23 mouse cellular contexts compared by ENCODE assay signal in genomic region chrX:145602085-145602484, GRCm38 (mm10).
DNase-seq lines count a peak whose midpoint lies in the region; ATAC-seq lines count a peak whose summit lies in the region.
"Had no signal": no experiment of that assay in that cellular context is flagged by ENCODE, and none has a peak within 500 bp of the region (broad histone marks: within the 10 kb centered on the region; RNA-seq: fewer than 3 reads in every experiment).

No protein-coding gene starts in this region.

- H3K4me3 ChIP-seq in kidney, embryonic 15.5 days (replicated peaks) = no peak overlapping the region
- H3K4me3 ChIP-seq in intestine, embryonic 16.5 days (ENCODE audit: low read length) = no peak overlapping the region

- H3K36me3 ChIP-seq in kidney, embryonic 15.5 days = no peaks in the 10 kb centered on the region
- no peaks in the 10 kb centered on the region for H3K36me3 ChIP-seq in intestine, embryonic 16.5 days (ENCODE audit: control insufficient read depth, insufficient read depth, low read length)
- H3K36me3 ChIP-seq: G1E had no signal

- no peak overlapping the region for H3K9ac ChIP-seq in kidney, embryonic 15.5 days
- H3K9ac ChIP-seq in intestine, embryonic 16.5 days (ENCODE audit: low read depth, low read length) = no peak overlapping the region

- no peaks in the 10 kb centered on the region for H3K27me3 ChIP-seq in kidney, embryonic 15.5 days
- no peaks in the 10 kb centered on the region for H3K27me3 ChIP-seq in intestine, embryonic 16.5 days (replicated peaks; ENCODE audit: control insufficient read depth, insufficient read depth, low read length)
- H3K27me3 ChIP-seq: CH12.LX had no signal

- 86% methylated on average over 10 of the region's 10 CpGs for WGBS in kidney, embryonic 15.5 days
- 90% methylated on average over 10 of the region's 10 CpGs for WGBS in intestine, embryonic 16.5 days

- no peaks in the 10 kb centered on the region for H3K4me1 ChIP-seq in kidney, embryonic 15.5 days
- no peaks in the 10 kb centered on the region for H3K4me1 ChIP-seq in intestine, embryonic 16.5 days (ENCODE audit: control insufficient read depth, insufficient read depth, low read length)

- no peak overlapping the region for H3K4me2 ChIP-seq in kidney, embryonic 15.5 days
- no peak overlapping the region for H3K4me2 ChIP-seq in intestine, embryonic 16.5 days (ENCODE audit: low read depth, low read length)

- no peaks in the 10 kb centered on the region for H3K9me3 ChIP-seq in kidney, embryonic 15.5 days (replicated peaks)
- no peaks in the 10 kb centered on the region for H3K9me3 ChIP-seq in intestine, embryonic 16.5 days (ENCODE audit: control insufficient read depth, low read length)
- H3K9me3 ChIP-seq: G1E had no signal

- H3K27ac ChIP-seq in kidney, embryonic 15.5 days = no peak overlapping the region
- H3K27ac ChIP-seq in intestine, embryonic 16.5 days (ENCODE audit: low read length) = no peak overlapping the region

- ATAC-seq in common myeloid progenitor, adult 5-6 weeks (replicated peaks; ENCODE audit: low read depth, poor library complexity, severe bottlenecking) = 0 out of 2 replicates have a peak, but pooled peaks have one; percentile 29
- ATAC-seq in erythroblast, adult 5-6 weeks (replicated peaks; ENCODE audit: low FRiP score, poor library complexity, severe bottlenecking) = peak; percentile 82
- peak; percentile 70; the same call in 1 of the 2 replicates for ATAC-seq in erythroid progenitor cell, adult 5-6 weeks (replicated peaks; ENCODE audit: low FRiP score, poor library complexity, severe bottlenecking)
- ATAC-seq in megakaryocyte, adult 5-6 weeks (ENCODE audit: poor library complexity, severe bottlenecking) = peak; percentile 40; the same call in 1 of the 2 replicates
- ATAC-seq in kidney, embryonic 15.5 days (replicated peaks; ENCODE audit: low FRiP score) = no peak
- ATAC-seq in intestine, embryonic 16.5 days = no peak
- ATAC-seq: activated CD4-positive, CD25-positive, alpha-beta regulatory T cell, adult 4 months; CD4-positive, CD25-positive, alpha-beta regulatory T cell, adult 4 months; Patski had no signal

- DNase-seq in retina, embryonic 14.5 days (ENCODE audit: low spot score) = no peak
- no peak for DNase-seq in Muller cell, postnatal 12 days (ENCODE audit: inconsistent ontology term)
- DNase-seq: adrenal gland, adult 2 months; adrenal gland, adult 8-10 months; adrenal gland, postnatal 10 days; adrenal gland, postnatal 14 days; adrenal gland, postnatal 25 days; adrenal gland, postnatal 36 days; B cell, adult 2 months; cerebellum, adult 11 months; cerebellum, adult 11-12 months; cerebellum, adult 18-20 months had no signal

Comparison
In these comparisons a context has a peak if more than half of its experiments do, and no peak if none do; other contexts are left out.
1. ATAC-seq: peak in common myeloid progenitor, adult 5-6 weeks (single experiment), erythroblast, adult 5-6 weeks (single experiment), erythroid progenitor cell, adult 5-6 weeks (single experiment) and megakaryocyte, adult 5-6 weeks (single experiment); none in kidney, embryonic 15.5 days (single experiment) and intestine, embryonic 16.5 days (single experiment).